Mouse (Mus musculus) megakaryocyte, embryonic 14.5 days (primary cell): ENCODE data around the gene Slc16a11.

ENCODE experiments used
- FLI1 ChIP-seq: IDR thresholded peaks from 2 replicates; pipeline ENCODE4 v1.6.1; 2012; ENCODE audit warnings: low read length, inconsistent platforms, mixed read lengths
- GATA1 ChIP-seq: IDR thresholded peaks from 3 replicates; pipeline ENCODE4 v1.6.1; 2012; ENCODE audit warnings: mixed read lengths, low read length, inconsistent platforms, borderline replicate concordance

- TF ChIP-seq GATA1 (no peak), FLI1 (no peak)
Measured at GRCm38 (mm10) chr11:70227126-70227525, 14.6 kb downstream of the Slc16a11 start.
